Mouse (Mus musculus): ENCODE results near the gene Tcf3.

- no peak for TF ChIP-seq GATA1 (IDR thresholded peaks at IDR 0.05; ENCODE audit: low read length)
- no peak for TF ChIP-seq TAL1 (IDR thresholded peaks at IDR 0.05; ENCODE audit: low read length)
Measured at GRCm38 (mm10) chr10:80384115-80384639, 49.3 kb downstream of the Tcf3 start.

All from erythroblast, embryonic 14.5 days (primary cell).